Comparison of ENCODE assay signal across 14 mouse cellular contexts in genomic region chr14:25539493-25540116, GRCm38 (mm10).
DNase-seq lines count a peak whose midpoint lies in the region; ATAC-seq and TF ChIP-seq lines count a peak whose summit lies in the region.
"Had no signal": no experiment of that assay in that cellular context is flagged by ENCODE, and none has a peak within 500 bp of the region (broad histone marks: within the 10 kb centered on the region; RNA-seq: fewer than 3 reads in every experiment).

No protein-coding gene starts in this region.

- H3K4me1 ChIP-seq in forebrain, postnatal 0 days (ENCODE audit: insufficient read depth): no peaks in the 10 kb centered on the region
- H3K4me1 ChIP-seq in forebrain, embryonic 10.5 days: peaks cover 29% of the 10 kb centered on the region
- peaks cover 3% of the 10 kb centered on the region; the same call in 1 of the 2 replicates for H3K4me1 ChIP-seq in midbrain, embryonic 14.5 days (ENCODE audit: control insufficient read depth, insufficient read depth, low read length)
- H3K4me1 ChIP-seq in midbrain, embryonic 11.5 days (ENCODE audit: control insufficient read depth, insufficient read depth, low read length): no peaks in the 10 kb centered on the region
- peaks cover 53% of the 10 kb centered on the region for H3K4me1 ChIP-seq in limb, embryonic 15.5 days

- no peaks in the 10 kb centered on the region for H3K9me3 ChIP-seq in forebrain, postnatal 0 days (ENCODE audit: low read length)
- H3K9me3 ChIP-seq in forebrain, embryonic 10.5 days: no peaks in the 10 kb centered on the region
- no peaks in the 10 kb centered on the region for H3K9me3 ChIP-seq in midbrain, embryonic 14.5 days (ENCODE audit: control insufficient read depth, low read length)
- no peaks in the 10 kb centered on the region for H3K9me3 ChIP-seq in midbrain, embryonic 11.5 days (ENCODE audit: control insufficient read depth, low read length)
- H3K9me3 ChIP-seq in limb, embryonic 15.5 days: no peaks in the 10 kb centered on the region
- H3K9me3 ChIP-seq: heart, embryonic 15.5 days had no signal

- WGBS in forebrain, postnatal 0 days: 79% methylated on average over 10 of the region's 10 CpGs
- 89% methylated on average over 10 of the region's 10 CpGs for WGBS in forebrain, embryonic 10.5 days
- 81% methylated on average over 10 of the region's 10 CpGs for WGBS in midbrain, embryonic 14.5 days
- 87% methylated on average over 10 of the region's 10 CpGs for WGBS in midbrain, embryonic 11.5 days
- WGBS in limb, embryonic 15.5 days: 78% methylated on average over 10 of the region's 10 CpGs

- peak; percentile 25; the same call in 1 of the 2 replicates for ATAC-seq in forebrain, postnatal 0 days
- ATAC-seq in midbrain, embryonic 14.5 days (ENCODE audit: low FRiP score, low TSS enrichment): no peak
- no peak for ATAC-seq in midbrain, embryonic 11.5 days (ENCODE audit: low FRiP score)
- ATAC-seq in limb, embryonic 15.5 days (ENCODE audit: insufficient number of reproducible peaks, low FRiP score, low TSS enrichment, low read depth): no peak
- ATAC-seq: inflammation-experienced regulatory T-cells, adult 6 months had no signal

- H3K4me2 ChIP-seq in forebrain, postnatal 0 days (ENCODE audit: low read depth): no peak overlapping the region
- no peak overlapping the region for H3K4me2 ChIP-seq in midbrain, embryonic 14.5 days (ENCODE audit: low read length)
- H3K4me2 ChIP-seq in midbrain, embryonic 11.5 days: no peak overlapping the region
- H3K4me2 ChIP-seq in limb, embryonic 15.5 days: no peak overlapping the region
- H3K4me2 ChIP-seq: heart, embryonic 15.5 days had no signal

- no peak for DNase-seq in forebrain, postnatal 0 days
- DNase-seq in forebrain, embryonic 10.5 days (ENCODE audit: extremely low spot score, low spot score): no peak
- no peak for DNase-seq in layer of hippocampus, adult 2 months (ENCODE audit: low spot score in 2 of 2)
- no peak for DNase-seq in layer of hippocampus, postnatal 14 days (ENCODE audit: low spot score in 2 of 2)
- no peak for DNase-seq in midbrain, embryonic 14.5 days
- DNase-seq in midbrain, embryonic 11.5 days (ENCODE audit: low spot score, missing footprints): no peak
- DNase-seq in adrenal gland, postnatal 10 days: no peak
- DNase-seq: cerebellum, adult 8-10 months; gastrocnemius, postnatal 36 days; lung, postnatal 10 days; thymus, postnatal 36 days had no signal

- no peak overlapping the region for H3K27ac ChIP-seq in forebrain, postnatal 0 days (ENCODE audit: low read depth, low read length)
- no peak overlapping the region for H3K27ac ChIP-seq in forebrain, embryonic 10.5 days
- no peak overlapping the region for H3K27ac ChIP-seq in layer of hippocampus, adult 2 months
- H3K27ac ChIP-seq in midbrain, embryonic 14.5 days (replicated peaks; ENCODE audit: low read depth, low read length): 0 out of 2 replicates have a peak overlapping the region, but pooled peaks have one; percentile 6
- no peak overlapping the region for H3K27ac ChIP-seq in midbrain, embryonic 11.5 days (ENCODE audit: low read depth, low read length)
- H3K27ac ChIP-seq in limb, embryonic 15.5 days: 0 out of 2 replicates have a peak overlapping the region, but pooled peaks have one; percentile 51
- H3K27ac ChIP-seq: heart, embryonic 15.5 days had no signal

- 0 out of 2 replicates have a peak, but pooled peaks cover 4% of the 10 kb centered on the region for H3K36me3 ChIP-seq in forebrain, postnatal 0 days (ENCODE audit: insufficient read depth)
- H3K36me3 ChIP-seq in forebrain, embryonic 10.5 days (replicated peaks): peaks cover 91% of the 10 kb centered on the region
- H3K36me3 ChIP-seq in midbrain, embryonic 14.5 days (ENCODE audit: control insufficient read depth, insufficient read depth, low read length): peaks cover 53% of the 10 kb centered on the region
- peaks cover 12% of the 10 kb centered on the region for H3K36me3 ChIP-seq in midbrain, embryonic 11.5 days (ENCODE audit: control insufficient read depth, insufficient read depth, low read length)
- peaks cover 62% of the 10 kb centered on the region for H3K36me3 ChIP-seq in limb, embryonic 15.5 days

- peak; percentile 25; the same call in 1 of the 2 replicates for TF ChIP-seq CTCF in forebrain, postnatal 0 days (IDR thresholded peaks at IDR 0.05; ENCODE audit: low read depth)
- TF ChIP-seq CTCF in layer of hippocampus, adult 2 months (conservative IDR thresholded peaks at IDR 0.05): peak; percentile 41

- H3K27me3 ChIP-seq in forebrain, postnatal 0 days (ENCODE audit: insufficient read depth, low read length): no peaks in the 10 kb centered on the region
- no peaks in the 10 kb centered on the region for H3K27me3 ChIP-seq in forebrain, embryonic 10.5 days (ENCODE audit: poor library complexity, severe bottlenecking)
- no peaks in the 10 kb centered on the region for H3K27me3 ChIP-seq in midbrain, embryonic 14.5 days (ENCODE audit: control insufficient read depth, insufficient read depth, low read length)
- H3K27me3 ChIP-seq in midbrain, embryonic 11.5 days (ENCODE audit: control insufficient read depth, insufficient read depth, low read length): no peaks in the 10 kb centered on the region
- H3K27me3 ChIP-seq in limb, embryonic 15.5 days: no peaks in the 10 kb centered on the region
- H3K27me3 ChIP-seq: heart, embryonic 15.5 days had no signal

- H3K4me3 ChIP-seq in forebrain, postnatal 0 days (ENCODE audit: low read depth, low read length): no peak overlapping the region
- no peak overlapping the region for H3K4me3 ChIP-seq in forebrain, embryonic 10.5 days
- H3K4me3 ChIP-seq in layer of hippocampus, adult 2 months: no peak overlapping the region
- no peak overlapping the region for H3K4me3 ChIP-seq in midbrain, embryonic 14.5 days (replicated peaks; ENCODE audit: low read depth, low read length)
- no peak overlapping the region for H3K4me3 ChIP-seq in midbrain, embryonic 11.5 days (ENCODE audit: low read depth, low read length)
- no peak overlapping the region for H3K4me3 ChIP-seq in limb, embryonic 15.5 days
- H3K4me3 ChIP-seq: heart, embryonic 15.5 days had no signal

- H3K9ac ChIP-seq in forebrain, postnatal 0 days: no peak overlapping the region
- no peak overlapping the region for H3K9ac ChIP-seq in midbrain, embryonic 14.5 days (replicated peaks; ENCODE audit: low read length)
- no peak overlapping the region for H3K9ac ChIP-seq in midbrain, embryonic 11.5 days (ENCODE audit: low read length)
- H3K9ac ChIP-seq in limb, embryonic 15.5 days: no peak overlapping the region
- H3K9ac ChIP-seq: heart, embryonic 15.5 days had no signal

Comparison
In these comparisons a context has a peak if more than half of its experiments do, and no peak if none do; other contexts are left out.
1. H3K27ac ChIP-seq: peak in midbrain, embryonic 14.5 days (single experiment) and limb, embryonic 15.5 days (single experiment); none in forebrain, postnatal 0 days (single experiment), forebrain, embryonic 10.5 days (single experiment), layer of hippocampus, adult 2 months (single experiment) and midbrain, embryonic 11.5 days (single experiment).